Mouse (Mus musculus): ENCODE data around the gene Fubp1.
A peak's percentile ranks its signal among the peaks of the same experiment; 100 is the strongest.

The Fubp1 gene

GRCm38 (mm10) chr3:152209967-152210634 is at the start of gene Fubp1, which contains the start of gene Dnajb4:
TSS of gene Fubp1 (plus strand) at chr3:152210422.
TSS of gene Dnajb4 (minus strand) at chr3:152210302.
- peak; percentile 99 for DNase-seq (ENCODE audit: low read depth, low spot score)

GRCm38 (mm10) chr3:152160607-152161006 is 49.6 kb upstream of the Fubp1 start:
- no peak for DNase-seq (ENCODE audit: low read depth, low spot score)

GRCm38 (mm10) chr3:152163320-152163719 is 46.9 kb upstream of the Fubp1 start:
- no peak for DNase-seq (ENCODE audit: low read depth, low spot score)

GRCm38 (mm10) chr3:152165014-152165350 is 45.2 kb upstream of the Fubp1 start:
- no peak for DNase-seq (ENCODE audit: low read depth, low spot score)

DNA sequence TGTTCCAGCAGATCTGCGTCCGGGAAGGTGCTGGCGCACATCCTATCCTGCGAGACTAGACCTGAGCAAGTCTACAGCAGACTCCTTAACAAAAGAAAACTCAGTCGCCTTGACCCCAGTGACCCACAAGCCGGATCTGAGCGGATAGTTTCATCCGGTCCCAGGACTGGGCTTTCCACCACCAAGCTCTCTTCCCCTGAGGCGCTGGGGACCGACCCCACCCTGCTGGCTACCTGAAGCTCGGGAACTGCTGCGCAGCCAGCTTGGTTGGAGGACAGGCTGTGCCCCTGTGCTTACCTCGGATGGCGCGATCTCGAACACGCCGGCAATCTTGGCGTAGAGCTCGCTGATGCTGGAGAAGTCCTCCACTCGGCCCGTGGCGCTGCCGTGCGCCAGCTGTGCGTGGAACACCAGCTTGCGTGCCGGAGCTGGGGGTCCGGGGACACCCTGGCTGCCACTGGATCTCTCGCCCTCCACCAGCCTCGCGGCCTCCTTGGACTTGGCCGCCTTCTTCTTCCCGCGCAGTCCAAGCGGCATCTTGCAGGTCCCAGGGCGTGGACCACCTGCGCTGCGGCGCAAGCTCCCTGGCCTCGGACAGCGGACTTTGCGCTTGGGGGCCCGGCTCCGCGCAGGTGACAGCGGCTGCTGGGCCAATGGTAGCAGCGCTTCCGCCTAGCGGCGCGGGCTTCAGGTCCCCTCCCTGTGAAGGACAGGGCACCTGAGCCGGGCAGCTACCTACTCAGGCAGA is 44.7 kb upstream of the Fubp1 start:
- no peak for DNase-seq (ENCODE audit: low read depth, low spot score)

- no peak for DNase-seq (ENCODE audit: low read depth, low spot score)
Observed at GRCm38 (mm10) chr3:152166099-152166423, 44.2 kb upstream of the Fubp1 start, which contains the start of gene Gipc2. TSS of gene Gipc2 (minus strand) at chr3:152166230.

GRCm38 (mm10) chr3:152166699-152167451 is 43.3 kb upstream of the Fubp1 start:
- DNase-seq (ENCODE audit: low read depth, low spot score): no peak

DNA sequence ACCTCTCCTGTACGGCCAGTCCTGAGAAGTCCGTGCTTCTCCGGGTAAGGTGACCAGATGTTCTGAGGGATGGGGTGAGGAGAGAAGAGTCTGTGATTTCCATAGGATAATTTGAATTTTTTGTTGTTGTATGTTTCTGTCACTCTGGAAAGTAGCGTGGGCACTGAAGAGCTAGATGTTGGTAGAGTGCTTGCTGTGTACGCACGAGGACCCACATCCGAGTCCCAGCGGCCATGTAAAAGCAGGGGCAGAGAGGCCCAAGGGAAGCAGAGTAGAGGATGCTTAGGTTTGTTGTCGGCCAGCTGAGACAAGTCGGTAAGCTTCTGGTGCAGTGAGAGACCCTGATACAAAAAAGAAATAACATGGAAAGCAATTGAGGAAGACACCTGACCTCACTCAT is 42.2 kb upstream of the Fubp1 start:
- DNase-seq (ENCODE audit: low read depth, low spot score): no peak

GRCm38 (mm10) chr3:152170407-152170806 is 39.8 kb upstream of the Fubp1 start:
- DNase-seq (ENCODE audit: low read depth, low spot score): no peak

DNA sequence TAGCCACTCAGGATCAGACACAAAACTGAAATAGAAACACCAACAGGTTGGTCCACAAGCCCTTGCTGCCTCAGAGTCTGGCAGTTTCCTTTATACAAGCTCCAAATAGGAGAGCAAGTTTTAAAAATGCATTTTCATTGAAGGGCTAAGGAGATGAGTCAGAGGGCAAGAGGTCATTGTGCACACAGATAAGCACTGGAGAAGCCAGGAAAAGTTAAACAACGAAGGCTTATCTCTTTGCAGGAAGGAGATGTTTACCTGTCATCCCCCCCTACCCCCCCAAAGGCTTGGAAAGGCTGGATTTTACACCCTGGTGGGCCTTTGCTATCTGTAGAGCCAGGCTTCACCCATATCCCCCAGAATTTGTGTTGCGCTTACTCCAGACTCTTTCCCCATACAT is 39.0 kb upstream of the Fubp1 start:
- no peak for DNase-seq (ENCODE audit: low read depth, low spot score)

GRCm38 (mm10) chr3:152171862-152172261 is 38.4 kb upstream of the Fubp1 start:
- no peak for DNase-seq (ENCODE audit: low read depth, low spot score)

DNA sequence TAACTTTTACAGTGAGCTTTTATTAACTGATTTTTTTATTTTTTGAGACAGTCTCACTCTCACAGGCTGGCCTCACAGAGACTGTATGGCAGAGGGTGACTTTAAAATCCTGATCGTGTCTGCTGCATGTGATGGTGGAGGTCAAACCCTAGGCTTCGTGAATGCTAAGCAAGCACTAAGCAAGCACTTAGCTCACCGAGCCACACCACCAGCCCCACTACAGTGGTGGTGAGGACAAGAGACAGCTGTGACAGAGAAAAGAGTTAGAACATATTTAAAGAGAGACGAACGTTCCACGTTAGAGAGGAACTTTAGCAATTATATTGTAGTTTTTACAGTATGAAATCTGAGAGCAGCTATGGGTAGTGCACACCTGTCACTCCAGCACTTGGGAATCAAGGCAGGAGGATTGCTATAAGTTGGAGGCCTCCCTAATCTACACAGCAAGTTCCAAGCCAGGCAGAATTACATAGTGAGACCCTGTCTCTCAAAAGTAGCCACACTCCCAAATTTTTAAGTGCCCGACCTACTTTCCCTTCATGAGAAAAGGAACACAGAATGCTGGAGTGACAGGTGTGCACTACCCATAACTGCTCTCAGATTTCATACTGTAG is 37.8 kb upstream of the Fubp1 start:
- DNase-seq (ENCODE audit: low read depth, low spot score): no peak

- no peak for DNase-seq (ENCODE audit: low read depth, low spot score)
Observed at GRCm38 (mm10) chr3:152178816-152179215, 31.4 kb upstream of the Fubp1 start.

GRCm38 (mm10) chr3:152179285-152179684 is 30.9 kb upstream of the Fubp1 start:
- no peak for DNase-seq (ENCODE audit: low read depth, low spot score)

DNA sequence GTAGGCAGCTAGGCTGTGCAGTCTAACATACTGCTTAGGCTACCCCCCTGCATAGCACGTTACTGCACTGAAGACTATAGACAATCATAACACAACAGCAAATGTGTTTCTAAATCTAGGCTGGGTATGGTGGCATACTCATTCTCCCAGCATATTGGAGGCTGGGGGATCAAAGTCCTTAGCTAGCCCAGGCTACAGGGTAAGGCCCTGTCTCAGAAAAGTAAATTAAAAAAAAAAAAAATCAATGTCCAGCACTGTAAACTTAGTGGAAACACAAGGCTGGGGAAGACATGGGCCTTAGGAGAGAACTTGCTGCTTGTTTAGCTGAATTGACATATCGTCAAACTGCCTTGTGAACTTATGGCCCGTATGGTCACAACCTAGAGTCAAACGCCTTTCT is 29.6 kb upstream of the Fubp1 start:
- no peak for DNase-seq (ENCODE audit: low read depth, low spot score)

GRCm38 (mm10) chr3:152183522-152183921 is 26.7 kb upstream of the Fubp1 start:
- DNase-seq (ENCODE audit: low read depth, low spot score): no peak

DNA sequence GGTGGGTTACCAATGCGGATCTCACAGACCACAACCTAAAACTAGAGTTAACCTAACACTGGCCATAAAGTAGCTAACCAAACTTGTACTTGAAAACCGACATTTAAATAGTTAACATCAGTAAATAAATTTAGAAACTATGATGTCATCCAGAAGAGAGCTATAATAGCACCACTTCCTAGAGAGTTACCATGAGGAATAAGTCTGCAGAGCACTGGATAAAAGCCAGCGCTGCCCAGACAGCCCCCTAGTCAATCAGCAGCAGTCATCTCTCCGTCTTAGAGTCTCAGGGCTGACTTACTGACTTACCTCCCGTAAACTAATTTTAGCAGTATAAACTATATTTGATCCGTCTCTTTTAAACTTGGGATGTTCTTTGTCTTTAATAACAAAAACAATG is 24.1 kb upstream of the Fubp1 start:
- DNase-seq (ENCODE audit: low read depth, low spot score): no peak

GRCm38 (mm10) chr3:152189306-152189705 is 20.9 kb upstream of the Fubp1 start:
- no peak for DNase-seq (ENCODE audit: low read depth, low spot score)

GRCm38 (mm10) chr3:152190679-152191477 is 19.3 kb upstream of the Fubp1 start:
- DNase-seq (ENCODE audit: low read depth, low spot score): no peak

GRCm38 (mm10) chr3:152191791-152192237 is 18.4 kb upstream of the Fubp1 start:
- peak; percentile 46 for DNase-seq (ENCODE audit: low read depth, low spot score)

DNA sequence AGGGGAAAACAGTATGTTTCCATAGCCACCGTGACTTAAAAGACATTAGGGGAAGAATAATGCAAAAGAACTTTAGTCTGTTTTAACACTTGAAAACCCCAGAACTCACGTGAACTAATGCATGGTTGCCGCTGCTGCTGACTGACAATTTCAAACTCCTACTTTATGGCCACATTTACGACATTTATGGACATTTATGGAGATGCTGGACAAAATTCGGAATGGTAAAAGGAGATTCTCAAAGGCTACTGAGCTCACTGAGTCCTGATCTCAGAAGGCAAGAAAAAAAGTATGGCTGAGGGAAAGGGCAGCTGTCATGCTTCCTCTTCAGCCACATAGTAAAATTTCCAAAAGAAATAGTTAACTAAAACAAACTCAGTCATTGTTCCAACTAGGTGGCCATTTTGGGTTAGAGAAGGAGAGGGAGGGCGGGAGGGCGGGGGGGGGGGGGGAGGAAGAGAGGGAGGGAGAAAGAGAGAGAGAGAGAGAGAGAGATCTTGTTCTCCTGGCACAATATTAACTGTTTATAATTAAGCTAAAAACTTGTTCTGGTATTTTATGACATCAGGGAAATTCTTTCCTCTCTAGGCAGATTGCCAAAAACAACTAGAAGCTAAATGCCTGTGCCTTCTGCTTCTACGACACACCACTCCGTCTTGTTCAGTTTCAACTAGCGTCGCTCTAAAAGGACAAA is 17.8 kb upstream of the Fubp1 start:
- peak; percentile 42 for DNase-seq (ENCODE audit: low read depth, low spot score)
